Mouse (Mus musculus) C2C12 (cell line): ENCODE measurements around the gene Ttll10. TPM values are rescaled to one million over a fixed set of nuclear protein-coding genes. Genes with fewer than 3 reads are reported as not detected.

Experiments used
- H3K27me3 ChIP-seq: one replicate; pipeline ENCODE4 v1.6.1; 2011; ENCODE audit not compliant: control insufficient read depth, insufficient read depth, insufficient read length
- H3K36me3 ChIP-seq: one replicate; pipeline ENCODE4 v1.6.1; 2011; ENCODE audit not compliant: control insufficient read depth, insufficient read depth
- H3K4me3 ChIP-seq: one replicate; pipeline ENCODE4 v1.5.1; 2011; ENCODE audit warnings: mild to moderate bottlenecking, control low read depth; ENCODE audit not compliant: poor library complexity, insufficient read depth, severe bottlenecking
- H3K79me2 ChIP-seq: one replicate; pipeline ENCODE4 v1.6.1; 2011; ENCODE audit not compliant: control insufficient read depth, insufficient read depth
- H3K79me3 ChIP-seq: one replicate; pipeline ENCODE4 v1.6.1; 2011; ENCODE audit warnings: low read depth, control low read depth
- H3ac ChIP-seq: one replicate; pipeline ENCODE3; 2011; ENCODE audit warnings: low read depth; ENCODE audit not compliant: control insufficient read depth, insufficient read length
- CEBPB ChIP-seq: IDR thresholded peaks from one replicate; pipeline ENCODE4 v1.6.1; 2011; ENCODE audit warnings: low read depth, mild to moderate bottlenecking, control low read depth, moderate library complexity
- CTCF ChIP-seq: IDR thresholded peaks from one replicate; pipeline ENCODE4 v1.5.1; 2011; ENCODE audit not compliant: control insufficient read depth, insufficient read depth, insufficient read length
- FOSL1 ChIP-seq: IDR thresholded peaks from one replicate; pipeline ENCODE4 v1.8.0; 2011; ENCODE audit warnings: mild to moderate bottlenecking, low read length; ENCODE audit not compliant: poor library complexity, insufficient read depth, severe bottlenecking
- MAX ChIP-seq: IDR thresholded peaks from one replicate; pipeline ENCODE4 v1.6.1; 2011; ENCODE audit warnings: mild to moderate bottlenecking, control low read depth
- MYOD1 ChIP-seq: IDR thresholded peaks from one replicate; pipeline ENCODE4 v1.6.1; 2011; ENCODE audit warnings: low read depth; ENCODE audit not compliant: control insufficient read depth, insufficient read length
- MYOG ChIP-seq: IDR thresholded peaks from one replicate; pipeline ENCODE4 v1.6.1; 2011; ENCODE audit not compliant: control insufficient read depth, insufficient read length; ENCODE audit errors: extremely low read depth
- USF1 ChIP-seq: IDR thresholded peaks from one replicate; pipeline ENCODE4 v1.6.1; 2011; ENCODE audit warnings: low read depth, mild to moderate bottlenecking, control low read depth, moderate library complexity
- long read RNA-seq, 2 experiments: library from polyadenylated mRNA; unstranded; transcript quantifications; one replicate each; pipeline ENCODE4 v2.0.0; 2019 to 2020
- polyA plus RNA-seq: library from polyadenylated mRNA; unstranded; fragments of >200 nt; fragmentation: generic; extraction: Trizol; gene quantifications from one replicate; pipeline ENCODE4 v1.2.1, GENCODE M21; 2012; ENCODE audit warnings: missing spikeins

The Ttll10 gene
- not detected for polyA plus RNA-seq
- long read RNA-seq, experiment 1 = 0 reads
- long read RNA-seq, experiment 2 = 0 reads

GRCm38 (mm10) chr4:156059261-156059660 lies at the start of gene Ttll10:
Gene Ttll10 (minus strand): TSS chr4:156059414.
- Histone ChIP-seq H3K27me3 (peaks cover 62% of the 10 kb centered on the region), H3K36me3 (no peaks in the 10 kb centered on the region), H3K79me2 (no peaks in the 10 kb centered on the region), H3K4me3 (no peak within 1 kb of the TSS), H3ac (no peak within 1 kb of the TSS), H3K79me3 (no peaks in the 10 kb centered on the region)
- TF ChIP-seq USF1 = no peak
- no peak for TF ChIP-seq CTCF
- TF ChIP-seq MYOG = no peak
- no peak for TF ChIP-seq CEBPB
- no peak for TF ChIP-seq FOSL1
- TF ChIP-seq MAX = no peak
- no peak for TF ChIP-seq MYOD1

DNA sequence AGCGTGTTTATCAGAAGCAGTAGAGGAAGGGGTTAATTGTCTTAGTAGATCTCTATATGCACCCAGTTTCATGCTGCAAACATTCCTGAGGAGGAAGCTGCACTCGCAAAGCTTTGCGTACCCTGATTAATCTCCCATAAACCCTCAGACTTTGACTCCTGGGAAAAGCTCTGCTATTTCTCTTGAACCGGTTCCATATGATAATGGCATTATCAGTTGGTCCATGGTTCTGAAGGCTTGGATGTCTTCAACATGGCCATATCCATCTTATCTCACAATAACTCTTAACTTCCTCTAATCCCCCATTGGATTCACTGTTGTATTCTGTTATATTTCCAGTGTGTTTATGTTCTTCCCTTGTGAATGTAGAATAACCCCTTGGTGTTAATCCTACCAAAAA lies 44.1 kb upstream of the Ttll10 start:
- H3K36me3 ChIP-seq = no peaks in the 10 kb centered on the region
- no peak overlapping the region for H3K4me3 ChIP-seq
- H3K79me2 ChIP-seq = no peaks in the 10 kb centered on the region
- no peak for TF ChIP-seq MYOD1
- TF ChIP-seq FOSL1 = no peak
- no peak for TF ChIP-seq CTCF
- no peak for TF ChIP-seq MYOG
- TF ChIP-seq MAX = no peak
- no peak for TF ChIP-seq USF1
- TF ChIP-seq CEBPB = no peak
- H3ac ChIP-seq = no peak overlapping the region
- H3K79me3 ChIP-seq = no peaks in the 10 kb centered on the region
- H3K27me3 ChIP-seq = peaks cover 7% of the 10 kb centered on the region

DNA sequence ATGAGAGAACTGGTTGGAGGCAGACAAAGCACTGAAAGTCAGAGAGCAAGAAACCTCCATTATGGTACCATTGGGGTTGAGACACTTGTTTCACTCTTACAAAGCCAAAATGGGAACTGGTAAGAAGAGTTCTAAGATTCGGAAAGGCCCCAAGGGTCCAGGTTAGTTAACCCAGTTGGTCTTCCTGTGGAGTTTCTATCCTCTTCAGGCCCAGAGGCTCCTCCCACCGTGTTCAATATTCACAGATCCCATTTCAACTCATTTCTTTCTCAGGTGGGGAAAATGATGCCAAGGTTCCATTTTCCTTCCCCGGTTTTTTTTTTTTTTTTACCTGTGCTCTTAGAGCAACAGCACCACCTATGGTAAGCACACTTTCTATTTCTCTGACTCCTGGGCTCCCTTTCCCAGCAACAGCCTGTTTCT lies 42.3 kb upstream of the Ttll10 start:
- H3K4me3 ChIP-seq = no peak overlapping the region
- H3ac ChIP-seq = no peak overlapping the region
- no peaks in the 10 kb centered on the region for H3K36me3 ChIP-seq
- H3K79me3 ChIP-seq = no peaks in the 10 kb centered on the region
- peaks cover 22% of the 10 kb centered on the region for H3K27me3 ChIP-seq
- TF ChIP-seq MYOD1 (no peak), USF1 (no peak), FOSL1 (no peak), MAX (no peak), CEBPB (no peak), MYOG (no peak), CTCF (no peak)
- H3K79me2 ChIP-seq = no peaks in the 10 kb centered on the region

GRCm38 (mm10) chr4:156100501-156100900 lies 41.3 kb upstream of the Ttll10 start:
- Histone ChIP-seq H3K79me3 (no peaks in the 10 kb centered on the region), H3K4me3 (no peak overlapping the region), H3K79me2 (no peaks in the 10 kb centered on the region), H3ac (no peak overlapping the region), H3K27me3 (peaks cover 22% of the 10 kb centered on the region), H3K36me3 (no peaks in the 10 kb centered on the region)
- TF ChIP-seq CTCF (no peak), CEBPB (no peak), USF1 (no peak), FOSL1 (no peak), MAX (no peak), MYOG (no peak), MYOD1 (no peak)

- H3ac ChIP-seq = no peak overlapping the region
- no peak overlapping the region for H3K4me3 ChIP-seq
- TF ChIP-seq CTCF = no peak
- TF ChIP-seq MYOD1 = no peak
- no peak for TF ChIP-seq CEBPB
- no peak for TF ChIP-seq MYOG
- TF ChIP-seq USF1 = no peak
- no peak for TF ChIP-seq FOSL1
- no peak for TF ChIP-seq MAX
- no peaks in the 10 kb centered on the region for H3K79me2 ChIP-seq
- peaks cover 22% of the 10 kb centered on the region for H3K27me3 ChIP-seq
- no peaks in the 10 kb centered on the region for H3K79me3 ChIP-seq
- H3K36me3 ChIP-seq = no peaks in the 10 kb centered on the region
These were observed 40.2 kb upstream of the Ttll10 start for GRCm38 (mm10) chr4:156099427-156099826.

DNA sequence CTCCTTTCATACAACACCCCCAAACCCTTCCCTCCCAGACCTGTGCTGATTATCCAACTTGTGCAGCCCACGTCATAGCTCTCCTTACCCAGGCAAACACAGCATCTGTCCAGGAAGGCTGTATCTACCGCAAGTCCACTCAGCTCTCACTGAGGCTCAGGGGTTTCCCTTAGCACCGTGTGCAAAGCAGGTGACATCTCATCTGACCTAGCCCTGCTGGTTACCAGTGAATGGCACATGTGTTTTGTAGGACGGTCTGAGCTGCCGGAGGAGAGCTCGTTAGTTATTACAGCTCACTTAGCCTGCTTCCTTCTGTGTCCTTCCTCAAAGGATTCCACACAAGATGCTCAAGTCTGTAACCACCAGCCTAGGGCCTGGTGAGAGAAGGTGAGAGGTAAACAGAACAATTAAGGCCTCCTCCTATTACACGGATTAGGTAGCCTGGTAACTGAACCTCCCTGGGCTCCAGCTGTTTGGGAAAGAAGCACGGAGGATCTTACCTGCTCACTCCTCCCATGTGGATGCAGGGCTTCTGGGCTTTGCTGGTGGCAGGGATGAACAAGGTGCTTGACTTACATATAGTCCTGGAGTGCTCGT lies 38.7 kb upstream of the Ttll10 start:
- Histone ChIP-seq H3ac (no peak overlapping the region), H3K4me3 (no peak overlapping the region), H3K79me3 (no peaks in the 10 kb centered on the region), H3K27me3 (peaks cover 22% of the 10 kb centered on the region), H3K79me2 (no peaks in the 10 kb centered on the region), H3K36me3 (no peaks in the 10 kb centered on the region)
- no peak for TF ChIP-seq MYOD1
- TF ChIP-seq MYOG = no peak
- no peak for TF ChIP-seq MAX
- no peak for TF ChIP-seq USF1
- no peak for TF ChIP-seq FOSL1
